Mouse (Mus musculus) lung, embryonic 14.5 days (tissue): ENCODE measurements around the gene Gm4881. TPM values are rescaled to one million over a fixed set of nuclear protein-coding genes. Genes with fewer than 3 reads are reported as not detected.
A peak's percentile ranks its signal among the peaks of the same experiment; 100 is the strongest.

ENCODE experiments used
- ATAC-seq: fragments of 200-750 bp; cut with Nextera tagmentation; 2 replicates; pipeline ENCODE4 v1.8.0; 2017; ENCODE audit warnings: mild to moderate bottlenecking, moderate TSS enrichment, moderate library complexity; ENCODE audit not compliant: insufficient read depth
- DNase-seq: peaks from one replicate; pipeline ENCODE4 v3.0.0-alpha.2; 2015
- H3K27ac ChIP-seq: fragments of 300-500 bp; sonication (generic); 2 replicates; pipeline ENCODE4 v1.5.1; 2014; ENCODE audit warnings: low read depth, mild to moderate bottlenecking, moderate library complexity
- H3K27me3 ChIP-seq: fragments of 300-500 bp; sonication (generic); 2 replicates; pipeline ENCODE4 v1.6.1; 2014; ENCODE audit warnings: low read length, control low read depth; ENCODE audit not compliant: insufficient read depth
- H3K36me3 ChIP-seq: fragments of 300-500 bp; sonication (generic); 2 replicates; pipeline ENCODE4 v1.6.1; 2014; ENCODE audit warnings: control low read depth; ENCODE audit not compliant: insufficient read depth
- H3K4me1 ChIP-seq: fragments of 300-500 bp; sonication (generic); 2 replicates; pipeline ENCODE4 v1.6.1; 2014; ENCODE audit warnings: antibody characterized with exemption, control low read depth; ENCODE audit not compliant: insufficient read depth
- H3K4me2 ChIP-seq: fragments of 300-500 bp; sonication (generic); 2 replicates; pipeline ENCODE4 v1.6.1; 2014; ENCODE audit warnings: mild to moderate bottlenecking
- H3K4me3 ChIP-seq: fragments of 300-500 bp; sonication (generic); 2 replicates; pipeline ENCODE4 v1.5.1; 2014; ENCODE audit warnings: low read depth, low read length
- H3K9ac ChIP-seq: fragments of 300-500 bp; sonication (generic); 2 replicates; pipeline ENCODE4 v1.6.1; 2014
- H3K9me3 ChIP-seq: fragments of 300-500 bp; sonication (generic); 2 replicates; pipeline ENCODE4 v1.6.1; 2016; ENCODE audit warnings: low read depth, low read length, control low read depth
- CTCF ChIP-seq: IDR thresholded peaks from 2 replicates; pipeline ENCODE4 v1.5.1; 2016; ENCODE audit warnings: antibody characterized with exemption, low read depth
- WGBS: fragments of 180-500 bp; shearing (Covaris S2); extraction: QIAGEN DNeasy Blood & Tissue Kit; methylation state at CpG from one replicate; pipeline ENCODE4 v1.1.7; 2014; 5-methylcytosine and 5-hydroxymethylcytosine counted together
- polyA plus RNA-seq: library from polyadenylated mRNA; unstranded; fragments of >200 nt; fragmentation: Nextera tagmentation; extraction: Ambion mirVana; gene quantifications from 2 replicates; pipeline ENCODE4 v1.2.1, GENCODE M21; 2014

Gm4881 gene
- polyA plus RNA-seq, 1 experiment from 2014 or later = not detected

DNA sequence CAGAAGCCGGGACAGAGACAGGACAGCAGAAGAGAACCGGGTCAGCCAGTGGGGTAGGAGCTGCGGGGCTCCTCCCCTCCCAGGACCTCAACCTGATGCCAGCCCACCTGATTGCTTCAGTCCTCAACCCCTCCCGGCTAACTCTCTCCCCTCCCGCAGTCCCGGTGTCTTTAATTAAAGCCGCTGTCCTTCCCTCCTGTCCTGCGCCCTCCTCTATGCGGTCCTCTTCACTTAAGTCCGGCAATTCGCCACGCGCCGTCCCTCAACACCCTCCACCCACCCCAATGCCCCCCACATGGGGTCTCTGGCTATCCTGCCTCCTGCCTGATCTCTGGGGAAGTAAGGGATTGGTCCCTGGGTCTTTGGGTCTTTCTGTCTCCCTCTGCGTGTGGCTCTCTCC, 12.6 kb downstream of the Gm4881 start:
- no peak overlapping the region for H3K4me2 ChIP-seq
- no peaks in the 10 kb centered on the region for H3K9me3 ChIP-seq
- ATAC-seq (no peak), DNase-seq (no peak)
- H3K9ac ChIP-seq = no peak overlapping the region
- H3K4me3 ChIP-seq = no peak overlapping the region
- under 1% methylated on average over 15 of the region's 15 CpGs for WGBS
- no peak overlapping the region for H3K27ac ChIP-seq
- no peak for TF ChIP-seq CTCF
- peaks cover 69% of the 10 kb centered on the region for H3K27me3 ChIP-seq
- H3K36me3 ChIP-seq = peaks cover 6% of the 10 kb centered on the region
- H3K4me1 ChIP-seq = no peaks in the 10 kb centered on the region

DNA sequence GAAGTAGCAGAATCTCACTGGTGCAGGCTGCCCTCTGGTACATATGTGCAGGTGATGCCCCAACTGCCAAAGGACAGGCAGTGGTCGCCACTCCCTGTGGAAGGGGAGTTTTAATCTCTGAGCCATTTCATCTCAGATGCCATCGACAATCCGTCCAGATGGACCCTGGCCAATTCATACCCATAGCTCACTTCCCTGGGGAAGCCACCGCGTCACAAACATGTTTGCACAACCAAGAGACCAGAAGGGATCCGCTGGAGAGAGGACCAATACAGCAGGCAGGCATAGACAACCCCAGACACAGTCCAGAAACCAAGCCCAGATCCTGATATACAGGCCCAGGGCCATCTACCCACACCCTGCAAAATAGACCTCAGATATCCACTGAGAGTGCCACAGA, 13.8 kb downstream of the Gm4881 start:
- Histone ChIP-seq H3K9me3 (no peaks in the 10 kb centered on the region), H3K27me3 (peaks cover 59% of the 10 kb centered on the region), H3K27ac (no peak overlapping the region), H3K9ac (no peak overlapping the region), H3K4me1 (no peaks in the 10 kb centered on the region), H3K4me3 (no peak overlapping the region), H3K4me2 (no peak overlapping the region), H3K36me3 (peaks cover 18% of the 10 kb centered on the region)
- ATAC-seq = no peak
- no peak for DNase-seq
- 47% methylated on average over 6 of the region's 6 CpGs for WGBS
- no peak for TF ChIP-seq CTCF

DNA sequence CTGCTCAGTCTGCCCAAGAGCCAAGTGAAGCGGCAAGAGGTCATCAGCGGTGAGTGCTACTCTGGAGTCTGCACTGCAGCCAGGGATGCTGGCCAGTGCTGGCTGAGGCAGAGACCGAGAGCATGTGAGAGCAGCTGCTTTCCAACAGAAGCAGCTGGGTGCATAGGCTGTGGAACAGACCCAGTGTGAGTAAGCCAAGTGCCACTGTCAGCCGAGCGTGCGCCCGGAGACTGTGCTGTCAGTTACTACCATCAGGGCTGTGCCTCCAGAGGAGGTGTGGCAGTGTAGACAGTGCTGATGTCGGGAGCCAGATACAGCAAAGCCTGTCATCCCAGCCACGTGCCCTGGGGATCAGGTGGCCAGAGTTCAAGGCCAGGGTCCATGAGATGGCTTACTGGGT, 24.6 kb downstream of the Gm4881 start:
- no peaks in the 10 kb centered on the region for H3K9me3 ChIP-seq
- H3K27me3 ChIP-seq = no peaks in the 10 kb centered on the region
- peaks cover 82% of the 10 kb centered on the region for H3K36me3 ChIP-seq
- H3K4me2 ChIP-seq = no peak overlapping the region
- 83% methylated on average over 9 of the region's 9 CpGs for WGBS
- H3K4me3 ChIP-seq = no peak overlapping the region
- no peak overlapping the region for H3K9ac ChIP-seq
- DNase-seq (no peak), ATAC-seq (peak; percentile 16; the same call in 1 of the 2 replicates)
- no peaks in the 10 kb centered on the region for H3K4me1 ChIP-seq
- H3K27ac ChIP-seq = no peak overlapping the region
- TF ChIP-seq CTCF = no peak

DNA sequence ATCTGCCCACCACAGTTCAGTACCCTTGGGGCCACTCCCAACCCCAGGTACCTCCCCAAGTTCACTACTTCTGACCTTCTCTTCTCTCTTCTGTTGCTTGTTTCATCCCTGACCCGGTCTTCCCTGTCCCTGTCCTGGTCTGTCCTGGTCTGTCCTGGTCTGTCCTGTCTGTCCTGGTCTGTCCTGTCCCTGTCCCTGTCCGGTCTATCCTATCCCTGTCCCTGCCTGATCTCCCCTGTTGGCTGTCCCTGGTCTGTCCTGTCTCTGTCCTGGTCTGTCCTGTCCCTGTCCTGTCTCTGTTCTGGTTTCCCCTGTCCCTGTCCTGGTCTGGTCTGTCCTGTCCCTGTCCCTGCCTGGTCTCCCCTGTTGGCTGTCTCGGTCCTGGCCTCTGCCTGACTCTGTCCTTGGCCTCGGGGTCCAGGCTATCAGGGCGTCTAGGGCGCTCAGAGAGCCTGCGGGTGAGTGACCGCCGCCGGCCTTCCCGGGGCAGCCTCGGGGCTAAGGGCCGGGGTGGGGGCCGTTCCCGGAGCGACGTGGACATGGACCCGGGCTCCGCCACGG, 25.5 kb downstream of the Gm4881 start:
- DNase-seq (no peak), ATAC-seq (no peak)
- no peaks in the 10 kb centered on the region for H3K9me3 ChIP-seq
- WGBS = 89% methylated on average over 20 of the region's 20 CpGs
- H3K4me1 ChIP-seq = no peaks in the 10 kb centered on the region
- no peak overlapping the region for H3K27ac ChIP-seq
- no peak overlapping the region for H3K4me3 ChIP-seq
- no peak for TF ChIP-seq CTCF
- no peaks in the 10 kb centered on the region for H3K27me3 ChIP-seq
- no peak overlapping the region for H3K4me2 ChIP-seq
- H3K9ac ChIP-seq = no peak overlapping the region
- peaks cover 73% of the 10 kb centered on the region for H3K36me3 ChIP-seq

DNA sequence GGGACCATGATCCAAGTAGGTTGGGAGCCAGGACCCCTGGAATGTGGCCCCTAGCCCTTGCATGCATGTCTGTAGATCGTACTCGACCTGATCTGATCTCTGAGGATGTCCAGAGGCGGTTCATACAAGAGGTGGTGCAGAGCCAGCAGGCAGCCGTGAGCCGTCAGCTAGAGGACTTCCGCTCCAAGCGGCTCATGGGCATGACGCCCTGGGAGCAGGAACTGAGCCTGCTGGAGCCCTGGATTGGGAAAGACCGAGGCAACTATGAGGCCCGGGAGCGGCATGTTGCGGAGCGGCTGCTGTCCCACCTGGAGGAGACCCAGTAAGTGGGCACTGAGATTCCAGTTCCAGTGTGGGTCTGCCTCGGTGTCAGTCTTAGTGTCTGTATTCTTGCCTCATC, 31.8 kb downstream of the Gm4881 start:
- H3K4me1 ChIP-seq = no peaks in the 10 kb centered on the region
- no peak overlapping the region for H3K4me2 ChIP-seq
- H3K27ac ChIP-seq = no peak overlapping the region
- H3K9me3 ChIP-seq = no peaks in the 10 kb centered on the region
- no peak for DNase-seq
- no peak overlapping the region for H3K9ac ChIP-seq
- no peak for TF ChIP-seq CTCF
- no peaks in the 10 kb centered on the region for H3K27me3 ChIP-seq
- no peak overlapping the region for H3K4me3 ChIP-seq
- H3K36me3 ChIP-seq = peaks cover 56% of the 10 kb centered on the region
- WGBS = 91% methylated on average over 14 of the region's 14 CpGs
- no peak for ATAC-seq

DNA sequence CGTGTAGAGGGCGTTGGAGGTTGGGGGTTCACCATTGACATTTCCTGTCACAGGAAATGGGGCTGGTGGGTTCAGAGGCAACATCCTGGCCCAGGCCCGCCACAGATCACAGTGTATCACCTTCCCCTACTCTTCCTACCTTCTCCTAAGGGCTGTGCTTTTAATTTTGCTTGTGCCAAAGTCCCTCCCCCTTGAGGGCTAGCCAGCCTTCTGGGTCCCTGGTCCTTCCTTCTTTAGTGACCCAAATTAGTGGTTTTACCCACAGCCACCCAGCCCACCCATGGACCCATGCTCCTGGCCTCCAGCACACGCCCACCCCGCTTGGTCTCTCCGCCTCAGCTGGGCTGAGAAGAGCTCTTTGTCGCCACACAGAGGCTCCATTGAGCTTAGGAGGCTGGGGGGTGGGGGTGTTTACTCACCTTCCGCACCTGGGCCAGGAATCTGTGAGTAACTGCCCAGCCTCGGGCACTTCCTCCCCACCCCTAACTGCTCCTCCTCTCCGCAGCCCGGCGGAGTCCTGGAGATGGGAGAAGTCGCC, 37.0 kb downstream of the Gm4881 start:
- H3K4me1 ChIP-seq = peaks cover 9% of the 10 kb centered on the region
- peak overlapping the region; percentile 65 for H3K27ac ChIP-seq
- peak; percentile 0; the same call in 1 of the 2 replicates for ATAC-seq
- H3K9me3 ChIP-seq = no peaks in the 10 kb centered on the region
- peak; percentile 67 for DNase-seq
- peaks cover 31% of the 10 kb centered on the region for H3K36me3 ChIP-seq
- WGBS = 27% methylated on average over 13 of the region's 13 CpGs
- no peak overlapping the region for H3K9ac ChIP-seq
- H3K4me2 ChIP-seq = peak overlapping the region; percentile 41
- TF ChIP-seq CTCF = peak; percentile 42; the same call in 1 of the 2 replicates
- H3K4me3 ChIP-seq = 0 out of 2 replicates have a peak overlapping the region, but pooled peaks have one; percentile 6
- no peaks in the 10 kb centered on the region for H3K27me3 ChIP-seq

DNA sequence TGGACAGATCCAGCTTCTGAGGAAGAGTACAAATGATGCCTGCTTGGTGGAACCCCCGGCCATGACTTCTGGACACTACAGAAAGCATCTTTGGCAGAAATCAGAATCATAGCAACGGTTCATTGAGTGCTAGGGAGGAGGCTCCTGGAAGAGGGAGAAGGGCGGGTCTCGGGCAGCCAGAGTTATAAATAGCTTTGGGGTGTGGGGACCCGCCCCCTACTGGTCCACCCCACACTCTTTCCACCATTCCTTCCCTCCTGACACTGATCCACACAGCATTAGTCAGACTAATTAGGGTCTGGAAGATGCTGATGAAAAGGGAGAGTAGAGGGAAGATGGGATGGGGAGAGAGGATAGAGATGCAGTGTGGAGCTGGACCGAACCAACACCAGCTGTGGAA, 37.7 kb downstream of the Gm4881 start:
- no peak for TF ChIP-seq CTCF
- DNase-seq = no peak
- Histone ChIP-seq H3K4me1 (peaks cover 9% of the 10 kb centered on the region), H3K4me3 (no peak overlapping the region), H3K9me3 (no peaks in the 10 kb centered on the region), H3K27me3 (no peaks in the 10 kb centered on the region), H3K36me3 (peaks cover 24% of the 10 kb centered on the region), H3K27ac (peak overlapping the region; percentile 65; the same call in 1 of the 2 replicates), H3K9ac (peak overlapping the region; percentile 17; the same call in 1 of the 2 replicates), H3K4me2 (peak overlapping the region; percentile 41)
- ATAC-seq = no peak
- WGBS = 22% methylated on average over 6 of the region's 6 CpGs
